Mouse (Mus musculus) T-helper 1 cell (primary cell): ENCODE measurements around the gene Nfe2l3.
"Not testable (repeated sequence)": the region's sequence is repeated elsewhere in the genome, so short reads cannot be mapped to it uniquely, and the experiment has no call there.

Experiments used
- in situ Hi-C: fragments of 300-600 bp; cut with MboI, MseI; formaldehyde crosslinking; loops from one replicate; pipeline ENCODE4 v1.15.1; 2025; ENCODE audit warnings: high pct_unique_total_duplicates

Nfe2l3 gene

DNA sequence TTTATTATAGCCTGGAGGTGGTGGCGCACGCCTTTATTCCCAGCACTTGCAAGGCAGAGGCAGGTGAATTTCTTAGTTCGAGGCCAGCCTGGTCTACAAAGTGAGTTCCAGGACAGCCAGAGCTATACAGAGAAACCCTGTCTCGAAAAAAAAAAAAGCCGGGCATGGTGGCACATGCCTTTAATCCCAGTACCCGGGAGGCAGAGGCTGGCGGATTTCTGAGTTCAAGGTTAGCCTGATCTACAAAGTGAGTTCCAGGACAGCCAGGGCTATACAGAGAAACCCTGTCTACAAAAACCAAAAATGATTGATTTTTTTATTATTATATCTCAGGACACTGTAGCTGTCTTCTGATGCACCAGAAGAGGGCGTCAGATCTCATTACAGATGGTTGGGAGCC is 52.1 kb downstream of the Nfe2l3 start:
- in situ Hi-C loops, result not testable (repeated sequence)

DNA sequence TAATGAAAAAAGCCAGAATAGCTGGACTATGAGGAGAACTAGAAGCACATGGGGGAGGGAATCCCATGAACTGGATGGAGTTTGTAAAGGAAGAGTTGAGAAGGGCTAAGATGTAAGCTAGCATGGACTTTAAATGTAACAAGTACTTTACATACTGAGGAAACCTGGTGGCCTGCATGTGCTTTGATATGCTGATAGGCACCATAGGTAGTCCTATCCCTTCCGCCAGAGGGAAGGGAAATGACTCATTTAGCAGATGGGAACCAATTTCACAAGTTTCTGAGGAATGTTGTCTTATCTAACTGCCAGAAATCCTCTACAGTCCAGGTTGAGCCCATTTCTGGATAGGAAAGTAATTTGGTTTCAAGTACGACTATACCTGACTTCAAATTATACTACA is 53.2 kb downstream of the Nfe2l3 start:
- in situ Hi-C loops, result no loop called here

DNA sequence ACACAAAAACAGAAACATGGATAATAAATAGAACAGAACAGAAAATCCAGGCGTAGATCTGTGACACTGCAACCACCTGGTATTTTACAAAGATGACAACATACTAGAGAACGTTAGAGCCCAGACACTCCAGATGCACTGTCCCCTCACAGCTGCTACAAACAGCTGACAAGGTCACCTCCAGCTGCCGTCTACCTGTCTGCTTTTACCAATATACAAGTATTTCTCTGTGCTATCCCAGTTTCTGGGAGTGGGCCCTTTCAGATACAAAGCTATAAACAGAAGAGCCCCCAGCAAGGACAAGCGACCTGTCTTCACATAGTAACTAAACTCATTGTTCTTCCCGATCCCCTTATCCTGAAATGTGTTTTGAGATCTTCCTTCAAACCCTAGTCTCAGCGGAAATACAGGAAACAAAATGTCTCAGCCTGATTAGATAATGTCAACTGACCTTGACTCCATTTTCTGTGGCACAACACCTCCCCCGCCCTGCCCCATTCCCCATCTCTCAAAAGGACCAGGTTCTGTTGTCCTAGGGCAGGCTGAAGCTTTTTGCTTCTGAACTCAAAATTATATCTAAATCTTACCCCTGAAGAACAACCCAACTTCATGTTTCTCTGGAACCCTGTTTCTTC is 53.7 kb downstream of the Nfe2l3 start:
- in situ Hi-C loops, result no loop called here

DNA sequence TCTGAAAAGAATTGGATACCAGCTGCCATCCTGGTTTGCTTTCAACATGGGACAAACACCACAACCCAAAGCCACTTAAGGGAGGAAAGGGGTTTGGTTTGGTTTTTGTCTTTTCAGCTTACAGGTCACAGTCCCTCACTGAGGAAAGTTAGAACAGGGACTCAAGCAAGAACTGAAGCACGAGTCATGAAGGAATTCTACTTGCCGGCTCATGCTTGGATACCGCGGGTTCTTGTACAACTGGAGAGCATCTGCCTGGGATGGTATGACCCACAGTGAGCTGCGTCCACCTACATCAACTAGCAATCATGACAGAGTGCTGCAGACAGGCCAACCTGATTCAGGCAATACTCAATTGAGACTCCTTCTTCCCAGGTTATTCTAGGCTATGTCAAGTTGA is 54.3 kb downstream of the Nfe2l3 start:
- in situ Hi-C loops, result no loop called here

DNA sequence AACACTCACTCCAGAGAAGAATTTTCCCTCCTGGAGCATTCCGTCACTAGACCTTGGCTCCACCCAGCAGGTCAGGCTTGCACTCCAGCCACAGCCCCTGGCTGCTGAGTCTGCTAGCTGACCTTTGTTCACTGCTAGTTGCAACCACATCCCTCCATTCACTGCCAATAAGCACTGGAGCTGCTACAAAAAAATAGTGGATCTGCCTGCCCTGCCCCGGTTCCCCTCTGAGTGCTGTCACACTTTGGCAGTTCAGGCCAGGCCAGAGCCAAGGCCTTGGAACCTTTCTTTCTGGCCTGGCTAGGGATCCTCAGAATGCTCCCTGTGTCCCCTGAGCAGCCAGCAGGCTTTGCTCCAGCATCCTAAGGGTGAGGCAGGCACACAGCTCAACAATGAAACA is 57.3 kb downstream of the Nfe2l3 start:
- in situ Hi-C loops, result no loop called here

DNA sequence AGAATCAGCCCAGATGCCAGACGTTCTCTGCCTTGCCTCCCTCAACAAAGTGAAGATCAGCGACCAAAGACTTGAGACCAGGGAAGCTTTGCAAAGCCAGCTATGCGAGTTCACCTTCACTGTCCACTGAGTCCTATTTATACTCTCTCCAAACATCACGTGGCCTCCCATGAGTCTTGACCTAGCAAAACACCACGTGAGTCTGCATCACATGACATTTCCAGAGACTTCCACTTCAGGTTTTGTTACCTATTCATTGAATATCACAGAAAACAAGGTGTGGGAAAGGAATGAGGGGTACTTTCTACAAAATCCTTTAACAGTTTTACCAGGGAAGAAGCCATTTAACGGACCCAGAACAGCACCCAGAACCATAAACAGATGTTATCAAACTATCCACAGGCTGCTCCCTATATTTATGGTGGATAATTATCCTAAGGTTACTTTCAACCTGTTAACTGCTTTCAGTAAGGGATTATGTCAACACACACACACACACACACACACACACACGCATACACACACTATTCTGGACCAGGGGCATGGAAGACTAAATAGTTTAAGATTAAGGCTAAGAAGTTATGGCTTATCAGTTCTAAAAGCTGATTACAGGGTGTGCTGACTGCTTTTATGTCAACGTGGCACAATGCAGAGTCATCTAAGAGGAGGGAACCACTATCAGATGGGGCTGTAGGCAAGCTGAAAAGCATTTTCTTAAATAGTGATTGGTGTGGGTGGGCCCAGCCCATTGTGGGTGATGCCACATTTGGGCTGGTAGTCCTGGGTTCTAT is 65.0 kb downstream of the Nfe2l3 start:
- in situ Hi-C loops, result no loop called here

DNA sequence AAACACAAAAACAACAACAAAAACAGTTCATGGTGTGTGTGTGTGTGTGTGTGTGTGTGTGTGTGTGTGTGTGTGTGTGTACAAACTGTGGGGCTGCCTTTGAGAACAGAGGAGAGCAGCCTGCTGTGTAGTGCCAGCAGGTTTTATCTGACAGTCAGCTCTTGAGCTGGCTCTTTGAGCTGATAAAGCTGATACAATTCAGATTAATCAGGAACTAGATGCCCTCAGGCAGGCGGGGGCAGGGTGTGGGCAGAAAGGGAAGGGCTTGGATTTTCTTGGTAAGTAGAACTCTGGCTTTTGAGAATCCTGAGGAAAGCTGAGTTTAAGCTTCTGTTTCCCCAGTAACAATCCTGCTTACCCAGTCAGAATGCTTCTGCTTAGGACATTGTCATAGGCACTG is 73.2 kb downstream of the Nfe2l3 start:
- in situ Hi-C loops, result loop anchor here (5.0 kb wide), 1 partner anchor 52 kb away; no protein-coding TSS in a partner anchor

DNA sequence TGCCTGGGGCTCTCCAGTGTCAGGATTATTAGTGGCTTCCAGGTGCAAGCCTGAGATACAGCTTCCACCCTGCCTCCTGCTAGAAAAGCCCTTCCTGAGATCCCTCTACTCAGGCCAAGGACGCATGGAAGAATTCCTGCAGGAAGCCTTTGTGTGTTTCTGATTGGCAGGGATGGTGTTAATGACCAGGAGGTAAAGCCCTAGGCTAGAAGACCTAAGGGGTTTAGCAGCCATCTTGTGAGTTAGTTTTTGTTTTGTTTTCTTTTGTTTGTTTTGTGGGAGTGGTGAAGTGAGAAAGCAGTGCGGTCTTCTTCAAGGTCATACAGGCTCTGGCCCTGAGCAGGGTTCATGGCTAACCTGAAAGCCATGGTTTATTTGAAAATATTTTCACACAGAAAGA is 75.1 kb downstream of the Nfe2l3 start:
- in situ Hi-C loops, result loop anchor here (5.0 kb wide), 1 partner anchor 50 kb away; no protein-coding TSS in a partner anchor
